Mouse (Mus musculus) testis, adult 2 months (tissue): ENCODE measurements at regions not wholly inside any gene's neighbourhood (a gene's known extent, or its start where the extent isn't known, plus 50 kb on each side); places are given as distances from the start of the nearest gene placed in this dataset.

Experiments used
- CTCF ChIP-seq: fragments of 200-500 bp; IDR thresholded peaks from 2 replicates; pipeline ENCODE4 v1.5.1; 2012; ENCODE audit warnings: low read depth, mild to moderate bottlenecking, inconsistent platforms, low read length, moderate library complexity; ENCODE audit not compliant: control insufficient read depth, insufficient read depth, insufficient replicate concordance
- POLR2A ChIP-seq: fragments of 200-500 bp; IDR thresholded peaks from 2 replicates; pipeline ENCODE4 v1.6.1; 2012; ENCODE audit warnings: low read depth, mild to moderate bottlenecking, inconsistent platforms, low read length, moderate library complexity; ENCODE audit not compliant: control insufficient read depth

GRCm38 (mm10) chr3:80123666-80124065 lies 239.3 kb downstream of the Fam198b start:
- no peak for TF ChIP-seq CTCF
- TF ChIP-seq POLR2A = no peak
